Mouse (Mus musculus): ENCODE data around the gene Mettl3. TPM values are rescaled to one million over a fixed set of nuclear protein-coding genes. Genes with fewer than 3 reads are reported as not detected.
"Not testable (repeated sequence)": the region's sequence is repeated elsewhere in the genome, so short reads cannot be mapped to it uniquely, and the experiment has no call there.

Mettl3 gene
- polyA plus RNA-seq (2015; fragmentation: Nextera tagmentation; extraction: Ambion mirVana): 33.9 and 37.6 TPM in 2 replicates

- DNase-seq (ENCODE audit: low spot score): peak; percentile 93
Observed at GRCm38 (mm10) chr14:52304644-52305271, at the start of gene Mettl3. Gene Mettl3 (minus strand): TSS chr14:52305128.

- DNase-seq (ENCODE audit: low spot score): no peak
Observed at GRCm38 (mm10) chr14:52339512-52339852, 34.6 kb upstream of the Mettl3 start.

- DNase-seq (ENCODE audit: low spot score): peak; percentile 85
Observed at GRCm38 (mm10) chr14:52338751-52339511, 34.0 kb upstream of the Mettl3 start.

GRCm38 (mm10) chr14:52332171-52332570 lies 27.2 kb upstream of the Mettl3 start:
- DNase-seq (ENCODE audit: low spot score): no peak

- no peak for DNase-seq (ENCODE audit: low spot score)
Observed at GRCm38 (mm10) chr14:52331069-52331750, 26.3 kb upstream of the Mettl3 start.

- DNase-seq (ENCODE audit: low spot score): no peak
Observed at GRCm38 (mm10) chr14:52327910-52328812, 23.2 kb upstream of the Mettl3 start, which contains the start of gene Sall2. Gene Sall2 (minus strand): TSS chr14:52328762.

- no peak for DNase-seq (ENCODE audit: low spot score)
Observed at GRCm38 (mm10) chr14:52327375-52327901, 22.5 kb upstream of the Mettl3 start.

GRCm38 (mm10) chr14:52325890-52326289 lies 21.0 kb upstream of the Mettl3 start:
- peak; percentile 17 for DNase-seq (ENCODE audit: low spot score)

- no peak for DNase-seq (ENCODE audit: low spot score)
Observed at GRCm38 (mm10) chr14:52319361-52319760, 14.4 kb upstream of the Mettl3 start.

- DNase-seq (ENCODE audit: low spot score): peak; percentile 43
Observed at GRCm38 (mm10) chr14:52316441-52317225, 11.7 kb upstream of the Mettl3 start.

GRCm38 (mm10) chr14:52315792-52316440 lies 11.0 kb upstream of the Mettl3 start:
- peak; percentile 74 for DNase-seq (ENCODE audit: low spot score)

GRCm38 (mm10) chr14:52315283-52315780 lies 10.4 kb upstream of the Mettl3 start:
- DNase-seq (ENCODE audit: low spot score): no peak

- DNase-seq (ENCODE audit: low spot score): no peak
Observed at GRCm38 (mm10) chr14:52314808-52315150, 9.9 kb upstream of the Mettl3 start.

- DNase-seq (ENCODE audit: low spot score): no peak
Observed at GRCm38 (mm10) chr14:52313931-52314807, 9.2 kb upstream of the Mettl3 start.

- DNase-seq (ENCODE audit: low spot score): no peak
Observed at GRCm38 (mm10) chr14:52310906-52311305, 6.0 kb upstream of the Mettl3 start.

GRCm38 (mm10) chr14:52310343-52310742 lies 5.4 kb upstream of the Mettl3 start:
- peak; percentile 18 for DNase-seq (ENCODE audit: low spot score)

- no peak for DNase-seq (ENCODE audit: low spot score)
Observed at GRCm38 (mm10) chr14:52306100-52306499, 1.2 kb upstream of the Mettl3 start.

- DNase-seq (ENCODE audit: low spot score): not testable (repeated sequence)
Observed at GRCm38 (mm10) chr14:52303517-52303916, 1.4 kb downstream of the Mettl3 start.

All from thymus, postnatal 0 days (tissue).